Mouse (Mus musculus): Measurements from ENCODE around the gene Pth2.
"Not testable (repeated sequence)": the region's sequence is repeated elsewhere in the genome, so short reads cannot be mapped to it uniquely, and the experiment has no call there.

Pth2 gene

GRCm38 (mm10) chr7:45149545-45149944, 31.2 kb upstream of the Pth2 start:
- peaks cover 71% of the 10 kb centered on the region for H3K36me3 ChIP-seq (ENCODE audit: insufficient read depth, low read length)
- H3K4me3 ChIP-seq (replicated peaks; ENCODE audit: low read length): no peak overlapping the region
- TF ChIP-seq NANOG (IDR thresholded peaks at IDR 0.05; ENCODE audit: borderline replicate concordance, low read length) (no peak), POU5F1 (IDR thresholded peaks at IDR 0.05; ENCODE audit: borderline replicate concordance, low read length) (no peak), CTCF (conservative IDR thresholded peaks at IDR 0.05; ENCODE audit: low read length) (no peak)
- no peaks in the 10 kb centered on the region for H3K27me3 ChIP-seq (ENCODE audit: insufficient read depth, low read length)
- peaks cover 37% of the 10 kb centered on the region for H3K4me1 ChIP-seq (replicated peaks; ENCODE audit: low read depth, low read length)
- no peaks in the 10 kb centered on the region for H3K9me3 ChIP-seq (ENCODE audit: low read length)

- no peaks in the 10 kb centered on the region for H3K27me3 ChIP-seq (ENCODE audit: insufficient read depth, low read length)
- peaks cover 63% of the 10 kb centered on the region for H3K36me3 ChIP-seq (ENCODE audit: insufficient read depth, low read length)
- peaks cover 43% of the 10 kb centered on the region for H3K4me1 ChIP-seq (replicated peaks; ENCODE audit: low read depth, low read length)
- no peak overlapping the region for H3K4me3 ChIP-seq (replicated peaks; ENCODE audit: low read length)
- H3K9me3 ChIP-seq (ENCODE audit: low read length): no peaks in the 10 kb centered on the region
- no peak for TF ChIP-seq POU5F1 (IDR thresholded peaks at IDR 0.05; ENCODE audit: borderline replicate concordance, low read length)
- no peak for TF ChIP-seq CTCF (conservative IDR thresholded peaks at IDR 0.05; ENCODE audit: low read length)
- TF ChIP-seq NANOG (IDR thresholded peaks at IDR 0.05; ENCODE audit: borderline replicate concordance, low read length): no peak
Observed at GRCm38 (mm10) chr7:45150321-45150720, 30.5 kb upstream of the Pth2 start.

- Histone ChIP-seq H3K36me3 (ENCODE audit: insufficient read depth, low read length) (peaks cover 54% of the 10 kb centered on the region), H3K4me3 (replicated peaks; ENCODE audit: low read length) (no peak overlapping the region), H3K4me1 (replicated peaks; ENCODE audit: low read depth, low read length) (peaks cover 53% of the 10 kb centered on the region), H3K9me3 (ENCODE audit: low read length) (no peaks in the 10 kb centered on the region), H3K27me3 (ENCODE audit: insufficient read depth, low read length) (no peaks in the 10 kb centered on the region)
- TF ChIP-seq CTCF (conservative IDR thresholded peaks at IDR 0.05; ENCODE audit: low read length): no peak
- TF ChIP-seq NANOG (IDR thresholded peaks at IDR 0.05; ENCODE audit: borderline replicate concordance, low read length): no peak
- TF ChIP-seq POU5F1 (IDR thresholded peaks at IDR 0.05; ENCODE audit: borderline replicate concordance, low read length): no peak
Observed at GRCm38 (mm10) chr7:45151303-45151702, 29.5 kb upstream of the Pth2 start.

GRCm38 (mm10) chr7:45153052-45153451, 27.7 kb upstream of the Pth2 start:
- H3K4me3 ChIP-seq (replicated peaks; ENCODE audit: low read length): peak overlapping the region; percentile 89
- peaks cover 59% of the 10 kb centered on the region for H3K4me1 ChIP-seq (replicated peaks; ENCODE audit: low read depth, low read length)
- not testable (repeated sequence) for H3K27me3 ChIP-seq (ENCODE audit: insufficient read depth, low read length); H3K9me3 ChIP-seq (ENCODE audit: low read length)
- peaks cover 46% of the 10 kb centered on the region for H3K36me3 ChIP-seq (ENCODE audit: insufficient read depth, low read length)

- TF ChIP-seq POU5F1 (IDR thresholded peaks at IDR 0.05; ENCODE audit: borderline replicate concordance, low read length) (no peak), NANOG (IDR thresholded peaks at IDR 0.05; ENCODE audit: borderline replicate concordance, low read length) (no peak), CTCF (conservative IDR thresholded peaks at IDR 0.05; ENCODE audit: low read length) (no peak)
- Histone ChIP-seq H3K36me3 (ENCODE audit: insufficient read depth, low read length) (peaks cover 46% of the 10 kb centered on the region), H3K9me3 (ENCODE audit: low read length) (no peaks in the 10 kb centered on the region)
Observed at GRCm38 (mm10) chr7:45153586-45153985, 27.2 kb upstream of the Pth2 start.

GRCm38 (mm10) chr7:45154096-45154992, 26.5 kb upstream of the Pth2 start, which contains the start of the genes Pih1d1 and Aldh16a1:
Gene Pih1d1, plus strand, starts transcription at chr7:45154303.
Gene Aldh16a1, minus strand, starts transcription at chr7:45154584.
- no peak for TF ChIP-seq CTCF (conservative IDR thresholded peaks at IDR 0.05; ENCODE audit: low read length)
- no peak for TF ChIP-seq POU5F1 (IDR thresholded peaks at IDR 0.05; ENCODE audit: borderline replicate concordance, low read length)
- TF ChIP-seq NANOG (IDR thresholded peaks at IDR 0.05; ENCODE audit: borderline replicate concordance, low read length): no peak
- Histone ChIP-seq H3K4me3 (replicated peaks; ENCODE audit: low read length) (peak within 1 kb of the TSS; percentile 89), H3K4me1 (replicated peaks; ENCODE audit: low read depth, low read length) (peaks cover 59% of the 10 kb centered on the region)

More at GRCm38 (mm10) chr7:45153586-45153985, 27.2 kb upstream of the Pth2 start:
- no peaks in the 10 kb centered on the region for H3K27me3 ChIP-seq (ENCODE audit: insufficient read depth, low read length)
- H3K4me3 ChIP-seq (replicated peaks; ENCODE audit: low read length): peak overlapping the region; percentile 89
- H3K4me1 ChIP-seq (replicated peaks; ENCODE audit: low read depth, low read length): peaks cover 62% of the 10 kb centered on the region

GRCm38 (mm10) chr7:45154993-45155514, 25.7 kb upstream of the Pth2 start:
- Histone ChIP-seq H3K36me3 (ENCODE audit: insufficient read depth, low read length) (peaks cover 45% of the 10 kb centered on the region), H3K27me3 (ENCODE audit: insufficient read depth, low read length) (no peaks in the 10 kb centered on the region), H3K4me3 (replicated peaks; ENCODE audit: low read length) (peak overlapping the region; percentile 89), H3K9me3 (ENCODE audit: low read length) (no peaks in the 10 kb centered on the region), H3K4me1 (replicated peaks; ENCODE audit: low read depth, low read length) (peaks cover 52% of the 10 kb centered on the region)
- TF ChIP-seq NANOG (IDR thresholded peaks at IDR 0.05; ENCODE audit: borderline replicate concordance, low read length): no peak
- no peak for TF ChIP-seq POU5F1 (IDR thresholded peaks at IDR 0.05; ENCODE audit: borderline replicate concordance, low read length)
- peak; percentile 69 for TF ChIP-seq CTCF (conservative IDR thresholded peaks at IDR 0.05; ENCODE audit: low read length)

More at GRCm38 (mm10) chr7:45154096-45154992, 26.5 kb upstream of the Pth2 start, which contains the start of the genes Pih1d1 and Aldh16a1:
- Histone ChIP-seq H3K27me3 (ENCODE audit: insufficient read depth, low read length) (no peaks in the 10 kb centered on the region), H3K36me3 (ENCODE audit: insufficient read depth, low read length) (peaks cover 45% of the 10 kb centered on the region), H3K9me3 (ENCODE audit: low read length) (no peaks in the 10 kb centered on the region)

- H3K36me3 ChIP-seq (ENCODE audit: insufficient read depth, low read length): peaks cover 50% of the 10 kb centered on the region
- H3K4me1 ChIP-seq (replicated peaks; ENCODE audit: low read depth, low read length): peaks cover 47% of the 10 kb centered on the region
- TF ChIP-seq POU5F1 (IDR thresholded peaks at IDR 0.05; ENCODE audit: borderline replicate concordance, low read length) (no peak), NANOG (IDR thresholded peaks at IDR 0.05; ENCODE audit: borderline replicate concordance, low read length) (no peak), CTCF (conservative IDR thresholded peaks at IDR 0.05; ENCODE audit: low read length) (no peak)
- no peaks in the 10 kb centered on the region for H3K9me3 ChIP-seq (ENCODE audit: low read length)
- H3K4me3 ChIP-seq (replicated peaks; ENCODE audit: low read length): peak overlapping the region; percentile 51
- H3K27me3 ChIP-seq (ENCODE audit: insufficient read depth, low read length): no peaks in the 10 kb centered on the region
Observed at GRCm38 (mm10) chr7:45155590-45155989, 25.2 kb upstream of the Pth2 start.
